Mouse (Mus musculus) heart, embryonic 13.5 days (tissue): ENCODE data around the gene Hoxd11. TPM values are rescaled to one million over a fixed set of nuclear protein-coding genes. Genes with fewer than 3 reads are reported as not detected.

ENCODE experiments used
- ATAC-seq: fragments of 200-750 bp; cut with Nextera tagmentation; 2 replicates; pipeline ENCODE4 v1.8.0; 2017; ENCODE audit warnings: moderate TSS enrichment; ENCODE audit not compliant: insufficient number of reproducible peaks, low FRiP score, low TSS enrichment; ENCODE audit errors: extremely low read depth
- H3K27ac ChIP-seq: fragments of 300-500 bp; sonication (generic); replicated peaks from 2 replicates; pipeline ENCODE4 v1.5.1; 2015; ENCODE audit warnings: moderate library complexity, mild to moderate bottlenecking, inconsistent platforms
- H3K27me3 ChIP-seq: fragments of 300-500 bp; sonication (generic); replicated peaks from 2 replicates; pipeline ENCODE4 v1.6.1; 2015; ENCODE audit warnings: mild to moderate bottlenecking, inconsistent platforms
- H3K36me3 ChIP-seq: fragments of 300-500 bp; sonication (generic); 2 replicates; pipeline ENCODE4 v1.6.1; 2015; ENCODE audit warnings: mild to moderate bottlenecking, inconsistent platforms
- H3K4me1 ChIP-seq: fragments of 300-500 bp; sonication (generic); 2 replicates; pipeline ENCODE4 v1.6.1; 2015; ENCODE audit warnings: inconsistent platforms
- H3K4me2 ChIP-seq: fragments of 300-500 bp; sonication (generic); 2 replicates; pipeline ENCODE4 v1.6.1; 2015; ENCODE audit warnings: inconsistent platforms, mild to moderate bottlenecking, moderate library complexity
- H3K4me3 ChIP-seq: fragments of 300-500 bp; sonication (generic); 2 replicates; pipeline ENCODE4 v1.5.1; 2015; ENCODE audit warnings: moderate library complexity, mild to moderate bottlenecking, inconsistent platforms
- H3K9ac ChIP-seq: fragments of 300-500 bp; sonication (generic); 2 replicates; pipeline ENCODE4 v1.6.1; 2015; ENCODE audit warnings: inconsistent platforms, mild to moderate bottlenecking, moderate library complexity
- H3K9me3 ChIP-seq: fragments of 300-500 bp; sonication (generic); 2 replicates; pipeline ENCODE4 v1.6.1; 2016; ENCODE audit warnings: inconsistent platforms
- WGBS: fragments of 180-500 bp; shearing (Covaris S2); methylation state at CpG from one replicate; pipeline ENCODE4 v1.1.7; 2015; ENCODE audit warnings: mixed read lengths; 5-methylcytosine and 5-hydroxymethylcytosine counted together
- microRNA counts: library from miRNA; unstranded; fragments of <30 nt; microRNA quantifications from one replicate; lab custom pipeline; 2016
- microRNA-seq: library from miRNA; unstranded; fragments of <30 nt; microRNA quantifications from one replicate; pipeline ENCODE4, GENCODE M21; 2016
- polyA plus RNA-seq: library from polyadenylated mRNA; unstranded; fragments of >200 nt; fragmentation: Nextera tagmentation; extraction: Ambion mirVana; gene quantifications from 2 replicates; pipeline ENCODE4 v1.2.1, GENCODE M21; 2015

Hoxd11 gene
- polyA plus RNA-seq, 1 experiment from 2014 or later, result not detected

DNA sequence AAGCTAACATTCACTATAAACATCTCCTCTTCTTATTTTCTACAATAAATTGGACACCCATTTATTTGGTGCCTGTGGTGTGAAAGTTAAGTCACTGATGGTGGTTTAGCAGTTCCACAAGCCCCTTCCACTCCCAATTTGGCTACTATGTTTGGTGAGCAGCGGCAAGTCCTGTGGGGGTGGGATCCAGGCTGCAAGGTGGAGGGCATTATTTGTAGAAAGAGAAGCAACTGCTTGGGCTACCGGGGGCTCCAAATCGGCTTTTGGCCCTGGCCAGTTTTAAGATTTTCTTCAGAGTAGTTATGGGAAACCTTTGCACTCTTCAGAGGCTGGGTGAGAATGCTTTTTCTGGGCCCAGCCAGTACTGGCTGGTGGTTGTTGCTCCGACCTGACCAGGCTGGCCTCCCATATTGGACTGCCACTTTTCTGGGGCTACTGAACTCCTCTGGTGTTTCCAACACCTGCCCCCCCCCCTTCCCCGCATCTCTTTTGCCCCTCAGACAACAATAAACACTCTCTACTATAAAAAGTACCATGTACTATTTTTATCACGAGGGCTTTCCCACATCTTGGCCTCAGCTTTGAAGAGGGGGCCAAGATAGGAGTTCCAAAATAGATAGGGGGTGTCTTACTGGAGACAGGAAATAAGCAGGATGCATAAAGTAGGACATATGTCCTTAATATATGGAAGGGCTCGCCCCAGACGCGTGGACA lies 52.6 kb downstream of the Hoxd11 start:
- no peak for ATAC-seq
- peaks cover 100% of the 10 kb centered on the region for H3K27me3 ChIP-seq
- H3K4me1 ChIP-seq, result peaks cover 20% of the 10 kb centered on the region
- H3K36me3 ChIP-seq, result no peaks in the 10 kb centered on the region
- no peak overlapping the region for H3K4me3 ChIP-seq
- H3K27ac ChIP-seq, result no peak overlapping the region
- WGBS, result 8% methylated on average over 9 of the region's 9 CpGs
- H3K9ac ChIP-seq, result no peak overlapping the region
- peak overlapping the region; percentile 41; the same call in 1 of the 2 replicates for H3K4me2 ChIP-seq
- no peaks in the 10 kb centered on the region for H3K9me3 ChIP-seq

DNA sequence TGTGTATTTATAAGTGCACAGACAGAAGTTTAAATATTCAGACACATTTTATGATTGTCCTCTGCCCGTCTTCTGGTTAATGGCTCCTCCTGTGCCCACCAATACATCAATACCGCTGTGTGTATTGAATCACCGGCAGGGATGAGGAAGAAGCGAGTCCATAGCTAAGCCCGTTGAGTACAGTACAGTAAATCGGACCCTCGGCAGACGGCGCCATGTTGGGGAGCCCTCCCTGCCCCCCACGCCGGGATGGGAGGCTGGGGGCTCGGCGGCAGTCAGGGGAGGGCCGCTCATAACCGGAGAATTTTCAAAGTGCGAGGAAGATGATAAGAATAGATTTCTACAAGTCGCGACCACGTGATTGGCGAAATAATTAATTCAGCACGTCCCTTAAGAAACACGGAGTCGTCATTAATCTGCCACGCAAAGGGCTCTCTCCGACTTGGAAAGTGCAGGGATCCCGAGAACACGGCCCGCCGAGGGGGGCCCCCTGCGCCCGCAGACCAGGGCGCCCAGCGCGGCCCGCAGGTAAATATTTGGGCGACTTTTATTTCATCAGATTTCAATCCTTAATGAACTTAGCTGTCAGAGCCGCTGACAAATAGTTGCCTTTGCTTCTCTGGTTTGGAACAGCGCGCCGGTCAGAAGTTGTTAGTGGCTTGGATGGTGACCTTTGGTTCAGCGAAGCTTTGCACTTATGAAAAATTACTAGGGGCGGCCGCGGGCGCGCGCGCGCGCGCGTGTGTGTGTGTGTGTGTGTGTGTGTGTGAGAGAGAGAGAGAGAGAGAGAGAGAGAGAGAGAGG lies 53.4 kb downstream of the Hoxd11 start:
- H3K4me3 ChIP-seq, result peak overlapping the region; percentile 31
- peaks cover 14% of the 10 kb centered on the region for H3K4me1 ChIP-seq
- peak overlapping the region; percentile 41 for H3K4me2 ChIP-seq
- H3K27ac ChIP-seq, result no peak overlapping the region
- 1% methylated on average over 52 of the region's 52 CpGs for WGBS
- peaks cover 100% of the 10 kb centered on the region for H3K27me3 ChIP-seq
- ATAC-seq, result no peak
- H3K9ac ChIP-seq, result no peak overlapping the region
- no peaks in the 10 kb centered on the region for H3K9me3 ChIP-seq
- no peaks in the 10 kb centered on the region for H3K36me3 ChIP-seq

DNA sequence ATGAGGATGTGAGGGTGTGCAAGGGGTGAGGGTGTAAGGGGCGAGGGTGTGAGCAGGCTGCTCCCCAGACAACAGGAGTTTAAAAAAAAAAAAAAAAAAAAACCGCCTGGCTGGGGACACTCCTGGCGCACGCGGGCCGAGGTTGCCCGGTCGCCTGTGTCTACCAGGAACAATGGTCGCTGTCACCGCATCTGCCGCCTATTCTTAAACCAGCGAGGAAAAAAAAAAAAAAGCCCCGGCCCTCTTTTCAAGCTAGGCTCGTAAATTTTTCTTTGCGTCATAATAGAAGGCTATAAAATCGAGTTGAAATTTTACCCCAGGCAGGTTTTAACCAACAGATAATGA lies 53.9 kb downstream of the Hoxd11 start:
- no peaks in the 10 kb centered on the region for H3K36me3 ChIP-seq
- no peak overlapping the region for H3K4me2 ChIP-seq
- no peak for ATAC-seq
- no peak overlapping the region for H3K27ac ChIP-seq
- H3K9me3 ChIP-seq, result no peaks in the 10 kb centered on the region
- no peak overlapping the region for H3K4me3 ChIP-seq
- 2% methylated on average over 14 of the region's 16 CpGs for WGBS
- peaks cover 100% of the 10 kb centered on the region for H3K27me3 ChIP-seq
- no peak overlapping the region for H3K9ac ChIP-seq
- peaks cover 13% of the 10 kb centered on the region; the same call in 1 of the 2 replicates for H3K4me1 ChIP-seq

DNA sequence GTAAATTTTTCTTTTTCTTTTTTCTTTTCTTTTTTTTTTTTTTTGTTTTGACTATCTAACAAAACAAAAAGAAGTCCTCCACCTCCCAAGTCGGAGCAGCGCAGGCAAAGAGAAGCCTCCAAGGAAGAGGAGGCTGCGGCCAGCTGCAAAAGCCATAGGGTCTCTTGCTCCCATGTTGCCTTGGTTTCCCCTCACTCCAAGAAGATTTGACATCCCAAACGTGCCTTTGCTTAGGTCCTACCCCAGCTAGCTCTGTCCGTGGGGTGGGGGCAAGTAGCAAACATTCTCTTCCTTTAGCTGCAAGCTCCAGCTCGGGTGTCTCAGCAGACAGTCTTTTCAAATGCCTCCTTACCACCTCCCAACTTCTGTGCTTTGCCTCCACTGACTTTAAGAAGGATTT lies 54.4 kb downstream of the Hoxd11 start:
- WGBS, result 4% methylated on average over 6 of the region's 6 CpGs
- Histone ChIP-seq H3K36me3 (no peaks in the 10 kb centered on the region), H3K27ac (no peak overlapping the region), H3K4me1 (peaks cover 13% of the 10 kb centered on the region; the same call in 1 of the 2 replicates), H3K4me2 (no peak overlapping the region), H3K9me3 (no peaks in the 10 kb centered on the region), H3K27me3 (peaks cover 100% of the 10 kb centered on the region), H3K9ac (no peak overlapping the region), H3K4me3 (no peak overlapping the region)
- no peak for ATAC-seq

DNA sequence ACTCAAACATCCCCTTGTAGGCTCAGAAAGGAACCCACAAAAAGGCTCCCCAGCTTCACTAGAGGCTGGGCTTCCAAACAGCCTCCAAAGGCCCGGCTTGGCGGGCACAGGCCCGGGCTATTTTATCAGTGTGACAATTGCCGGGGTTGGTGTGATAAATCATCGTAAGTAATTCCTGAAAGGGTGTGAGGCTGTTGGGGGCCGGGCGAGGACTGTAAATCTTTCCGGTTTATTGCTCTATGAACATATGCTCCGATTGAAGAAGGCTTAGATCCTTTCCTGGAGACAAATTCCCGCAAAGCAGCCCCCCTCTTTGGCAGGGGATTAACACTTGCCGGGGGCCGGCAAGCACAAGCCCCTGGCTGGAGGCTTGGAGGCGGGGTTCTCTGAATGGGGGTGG lies 55.1 kb downstream of the Hoxd11 start:
- Histone ChIP-seq H3K9ac (no peak overlapping the region), H3K9me3 (no peaks in the 10 kb centered on the region), H3K27ac (no peak overlapping the region), H3K4me2 (no peak overlapping the region), H3K27me3 (peaks cover 100% of the 10 kb centered on the region), H3K4me1 (peaks cover 13% of the 10 kb centered on the region; the same call in 1 of the 2 replicates), H3K4me3 (no peak overlapping the region), H3K36me3 (no peaks in the 10 kb centered on the region)
- ATAC-seq, result no peak
- 3% methylated on average over 13 of the region's 13 CpGs for WGBS

DNA sequence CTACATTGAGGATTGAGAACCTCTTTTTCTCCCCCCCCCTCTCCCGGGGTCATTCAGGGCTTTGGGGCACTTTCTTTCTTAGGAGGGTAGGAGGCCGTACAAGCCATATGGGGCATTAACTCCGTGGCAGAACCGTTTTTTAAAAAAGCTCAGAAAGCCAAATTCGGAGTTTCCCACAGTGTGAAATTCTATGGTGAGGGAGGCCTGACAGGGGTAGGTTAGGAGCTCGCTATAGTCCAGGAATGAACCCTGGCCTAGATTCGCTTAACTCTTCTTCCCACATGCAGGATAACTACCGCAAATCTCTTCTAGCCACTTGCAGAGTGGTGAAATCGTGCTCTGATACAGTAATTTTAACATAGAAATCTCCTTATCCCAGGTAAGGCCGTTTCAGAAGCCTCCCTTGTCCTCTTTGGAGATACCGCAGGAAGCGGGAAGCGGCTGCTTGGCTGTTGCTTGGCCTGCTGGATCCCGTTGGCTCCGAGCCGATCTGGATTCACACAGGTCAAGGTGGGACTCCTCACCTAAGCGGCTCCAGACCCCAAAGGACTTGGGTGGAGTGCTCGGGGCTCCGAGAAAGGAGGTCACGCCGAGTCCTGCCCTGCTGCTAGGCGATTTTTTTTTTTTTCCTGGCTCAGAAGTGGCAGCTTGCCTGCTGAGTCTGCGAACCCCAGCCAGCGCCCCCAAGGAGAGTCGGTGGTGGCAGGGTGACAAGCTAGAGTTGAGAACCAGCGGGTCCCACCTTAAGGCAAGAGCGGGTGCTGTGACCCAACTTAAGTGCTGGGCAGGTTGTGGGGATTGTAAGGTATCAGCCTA lies 55.8 kb downstream of the Hoxd11 start:
- ATAC-seq, result no peak
- H3K9ac ChIP-seq, result no peak overlapping the region
- WGBS, result 3% methylated on average over 27 of the region's 27 CpGs
- no peaks in the 10 kb centered on the region for H3K36me3 ChIP-seq
- H3K4me1 ChIP-seq, result peaks cover 14% of the 10 kb centered on the region
- H3K27me3 ChIP-seq, result peaks cover 100% of the 10 kb centered on the region
- H3K27ac ChIP-seq, result no peak overlapping the region
- peak overlapping the region; percentile 53; the same call in 1 of the 2 replicates for H3K4me2 ChIP-seq
- H3K9me3 ChIP-seq, result no peaks in the 10 kb centered on the region
- peak overlapping the region; percentile 29; the same call in 1 of the 2 replicates for H3K4me3 ChIP-seq

DNA sequence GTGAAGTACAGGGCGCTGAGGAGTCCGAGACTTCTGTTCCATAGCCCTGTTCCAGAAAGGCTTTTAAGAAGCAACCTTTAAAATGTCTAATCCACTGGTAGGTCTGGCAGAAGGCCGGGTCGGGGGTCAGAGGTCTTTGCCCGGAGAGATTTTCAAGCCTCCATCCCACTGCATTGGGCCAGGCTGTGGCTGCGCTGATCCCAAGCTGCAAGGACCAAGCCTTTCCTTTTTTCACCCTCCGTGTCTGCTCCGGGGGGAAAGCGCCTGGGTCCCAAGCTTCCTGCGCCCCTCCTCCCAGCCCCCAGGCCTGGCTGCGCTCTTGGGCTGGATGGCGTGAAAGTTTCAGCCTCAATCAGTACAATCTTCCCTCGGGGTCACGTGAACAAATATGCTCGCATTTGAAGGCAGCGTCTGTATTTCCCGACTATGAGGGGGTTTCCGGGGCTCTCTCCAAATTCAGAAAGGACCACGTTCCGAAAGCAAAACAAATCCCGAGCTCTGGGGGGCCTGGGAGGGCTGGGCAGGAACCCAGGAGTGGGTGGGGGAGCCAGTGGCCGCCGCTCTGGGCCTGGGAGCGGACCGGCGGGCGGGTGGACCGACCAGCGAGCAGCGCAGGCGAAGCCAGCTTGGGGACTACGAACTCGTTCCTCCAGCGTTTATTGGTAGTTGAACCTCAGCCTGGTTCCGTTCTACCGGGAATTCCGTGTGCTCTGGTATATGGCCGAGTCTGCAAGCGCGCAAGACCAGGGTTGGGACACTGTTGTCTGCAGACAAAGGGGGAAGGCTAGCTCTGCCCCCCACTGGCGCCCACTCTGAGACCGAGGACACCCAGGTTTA lies 56.7 kb downstream of the Hoxd11 start:
- no peak overlapping the region for H3K27ac ChIP-seq
- peak overlapping the region; percentile 29 for H3K4me3 ChIP-seq
- peaks cover 19% of the 10 kb centered on the region for H3K4me1 ChIP-seq
- under 1% methylated on average over 42 of the region's 42 CpGs for WGBS
- 0 out of 2 replicates have a peak overlapping the region, but pooled peaks have one; percentile 24 for H3K9ac ChIP-seq
- no peak for ATAC-seq
- H3K4me2 ChIP-seq, result peak overlapping the region; percentile 53
- H3K36me3 ChIP-seq, result no peaks in the 10 kb centered on the region
- H3K9me3 ChIP-seq, result no peaks in the 10 kb centered on the region
- H3K27me3 ChIP-seq, result peaks cover 99% of the 10 kb centered on the region

MicroRNAs within 50 kb of the gene (microRNA counts, 519-probe panel; counts per million panel counts)
- microRNA mmu-miR-10b (lab: Ali Mortazavi, UCI), result 209 counts per million, percentile 61 among the panel's probes with 10 or more counts

Small RNA genes lying within 50 kb of the gene (microRNA-seq; reads per million reads assigned to microRNA genes)
- gene Gm44463 (not detected), gene Mir10b (702 reads per million, percentile 76 among the genes with 10 or more reads in this experiment)

Other genes starting within 250 kb of the Hoxd11 start
- gene Lnpk, start 100.1 kb upstream of the Hoxd11 start, polyA plus RNA-seq, result 18.8 and 19.3 TPM in 2 replicates
- gene Evx2, start 20.0 kb upstream of the Hoxd11 start, polyA plus RNA-seq, result not detected in 2 replicates
- gene Hoxd13, start 11.2 kb upstream of the Hoxd11 start, polyA plus RNA-seq, result not detected in 2 replicates
- gene Hoxd12, start 4.5 kb upstream of the Hoxd11 start, polyA plus RNA-seq, result not detected in 2 replicates
- gene Hoxd10, start 12.4 kb downstream of the Hoxd11 start, polyA plus RNA-seq, result 0.08 TPM in 1 of 2 replicates, not detected in the other
- gene Hoxd9, start 18.2 kb downstream of the Hoxd11 start, polyA plus RNA-seq, result not detected in 2 replicates
- gene Hoxd8, start 25.1 kb downstream of the Hoxd11 start, polyA plus RNA-seq, result 0.07 and 0.23 TPM in 2 replicates
- 0.74 and 0.89 TPM in 2 replicates for gene Hoxd3, start 32.4 kb downstream of the Hoxd11 start, polyA plus RNA-seq
- not detected in 2 replicates for gene Hoxd4, start 32.4 kb downstream of the Hoxd11 start, polyA plus RNA-seq
- 0.09 TPM in 1 of 2 replicates, not detected in the other for gene Gm28230, start 47.2 kb downstream of the Hoxd11 start, polyA plus RNA-seq
- gene Hoxd1, start 83.4 kb downstream of the Hoxd11 start, polyA plus RNA-seq, result not detected in 2 replicates
- gene Mtx2, start 146.2 kb downstream of the Hoxd11 start, polyA plus RNA-seq, result 138 and 155 TPM in 2 replicates